Mouse (Mus musculus) frontal cortex, adult (tissue): Measurements from ENCODE around the gene Mindy2.
A peak's percentile ranks its signal among the peaks of the same experiment; 100 is the strongest.

Source experiments
- ATAC-seq: cut with Nextera tagmentation; 2 replicates; pipeline ENCODE4 v1.9.2; 2017; ENCODE audit warnings: mild to moderate bottlenecking, moderate library complexity, mixed read lengths; ENCODE audit not compliant: low TSS enrichment

Mindy2 gene

GRCm38 (mm10) chr9:70668048-70668447 is 11.1 kb upstream of the Mindy2 start:
- ATAC-seq: no peak

- ATAC-seq: no peak
These were observed 9.8 kb upstream of the Mindy2 start for GRCm38 (mm10) chr9:70666811-70667210.

- no peak for ATAC-seq
These were observed 8.6 kb upstream of the Mindy2 start for GRCm38 (mm10) chr9:70665372-70666145.

GRCm38 (mm10) chr9:70664847-70665246 is 7.9 kb upstream of the Mindy2 start:
- ATAC-seq: no peak

GRCm38 (mm10) chr9:70658266-70658665 is 1.3 kb upstream of the Mindy2 start:
- ATAC-seq: no peak

- ATAC-seq: peak; percentile 15; the same call in 1 of the 2 replicates
These were observed 605 bp downstream of the Mindy2 start, which contains the start of gene Gm10642 for GRCm38 (mm10) chr9:70656130-70657007. TSS of gene Gm10642 (plus strand) at chr9:70656251.

- ATAC-seq: no peak
These were observed 1.2 kb downstream of the Mindy2 start for GRCm38 (mm10) chr9:70655764-70656129.

- ATAC-seq: no peak
These were observed 2.5 kb downstream of the Mindy2 start for GRCm38 (mm10) chr9:70654496-70654895.

- no peak for ATAC-seq
These were observed 3.1 kb downstream of the Mindy2 start for GRCm38 (mm10) chr9:70653875-70654274.

- ATAC-seq: peak; percentile 14; the same call in 1 of the 2 replicates
These were observed 4.8 kb downstream of the Mindy2 start for GRCm38 (mm10) chr9:70652221-70652620.

- no peak for ATAC-seq
These were observed 6.0 kb downstream of the Mindy2 start for GRCm38 (mm10) chr9:70650994-70651393.

- ATAC-seq: no peak
These were observed 6.7 kb downstream of the Mindy2 start for GRCm38 (mm10) chr9:70650260-70650659.

GRCm38 (mm10) chr9:70636748-70637147 is 20.2 kb downstream of the Mindy2 start:
- no peak for ATAC-seq

GRCm38 (mm10) chr9:70631665-70632064 is 25.3 kb downstream of the Mindy2 start:
- no peak for ATAC-seq

GRCm38 (mm10) chr9:70629711-70630110 is 27.3 kb downstream of the Mindy2 start:
- peak; percentile 62; the same call in 1 of the 2 replicates for ATAC-seq

GRCm38 (mm10) chr9:70611026-70611673 is 45.8 kb downstream of the Mindy2 start:
- ATAC-seq: no peak

- ATAC-seq: no peak
These were observed 54.7 kb downstream of the Mindy2 start for GRCm38 (mm10) chr9:70602186-70602845.

- ATAC-seq: no peak
These were observed 58.7 kb downstream of the Mindy2 start for GRCm38 (mm10) chr9:70598271-70598670.

- ATAC-seq: no peak
These were observed 65.5 kb downstream of the Mindy2 start for GRCm38 (mm10) chr9:70591486-70591885.

- no peak for ATAC-seq
These were observed 66.2 kb downstream of the Mindy2 start for GRCm38 (mm10) chr9:70590775-70591174.

- peak; percentile 62 for ATAC-seq
These were observed 69.8 kb downstream of the Mindy2 start for GRCm38 (mm10) chr9:70587171-70587570.

- no peak for ATAC-seq
These were observed 71.8 kb downstream of the Mindy2 start for GRCm38 (mm10) chr9:70585172-70585571.
